In the genomic region with DNA sequence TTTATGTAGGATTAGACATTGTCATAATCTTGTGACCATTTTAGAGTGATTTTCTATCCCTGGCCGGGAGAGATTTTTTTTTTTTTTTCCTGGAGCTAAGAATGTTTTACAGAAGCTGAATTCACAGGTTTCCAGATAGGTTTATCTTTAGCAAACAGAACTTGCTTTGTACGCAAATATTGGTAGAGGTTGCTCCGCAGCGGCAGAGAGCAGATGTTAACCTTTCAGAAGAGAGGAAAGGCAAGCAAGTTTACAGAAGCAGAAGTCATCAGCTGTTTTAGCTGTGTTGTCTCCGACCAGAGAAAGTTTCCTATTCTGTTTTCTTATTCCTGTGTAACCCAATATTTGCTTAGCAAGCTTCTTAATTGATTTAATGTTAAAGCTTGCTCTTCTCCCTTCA, we compare ENCODE assay signal across 34 mouse cellular contexts. TPM values are rescaled to one million over a fixed set of nuclear protein-coding genes. Genes with fewer than 3 reads are reported as not detected.
A peak's percentile ranks its signal among the peaks of the same experiment; 100 is the strongest.
DNase-seq lines count a peak whose midpoint lies in the region; ATAC-seq and TF ChIP-seq lines count a peak whose summit lies in the region.
"Had no signal": no experiment of that assay in that cellular context is flagged by ENCODE, and none has a peak within 500 bp of the region (broad histone marks: within the 10 kb centered on the region; RNA-seq: fewer than 3 reads in every experiment).

No protein-coding gene starts in this region.

- H3K4me3 ChIP-seq in lung, embryonic 14.5 days (ENCODE audit: low read depth, low read length), result no peak overlapping the region
- H3K4me3 ChIP-seq in intestine, embryonic 16.5 days (ENCODE audit: low read length), result no peak overlapping the region
- no peak overlapping the region for H3K4me3 ChIP-seq in stomach, embryonic 14.5 days (ENCODE audit: low read depth, low read length)
- no peak overlapping the region for H3K4me3 ChIP-seq in hindbrain, embryonic 11.5 days (ENCODE audit: low read depth, low read length)
- H3K4me3 ChIP-seq: embryonic facial prominence, embryonic 10.5 days; embryonic facial prominence, embryonic 15.5 days; forebrain, embryonic 12.5 days; heart, embryonic 13.5 days; hindbrain, embryonic 15.5 days; limb, embryonic 10.5 days; limb, embryonic 15.5 days had no signal

- no peak overlapping the region for H3K4me2 ChIP-seq in lung, embryonic 14.5 days
- H3K4me2 ChIP-seq in intestine, embryonic 16.5 days (ENCODE audit: low read depth, low read length), result no peak overlapping the region
- H3K4me2 ChIP-seq in stomach, embryonic 14.5 days (replicated peaks; ENCODE audit: low read depth, low read length), result no peak overlapping the region
- H3K4me2 ChIP-seq in hindbrain, embryonic 11.5 days (replicated peaks; ENCODE audit: low read depth, low read length), result no peak overlapping the region
- H3K4me2 ChIP-seq: embryonic facial prominence, embryonic 15.5 days; forebrain, embryonic 12.5 days; heart, embryonic 13.5 days; hindbrain, embryonic 15.5 days; limb, embryonic 15.5 days; midbrain, embryonic 11.5 days had no signal

- no peaks in the 10 kb centered on the region for H3K9me3 ChIP-seq in lung, embryonic 14.5 days (ENCODE audit: low read depth, low read length)
- no peaks in the 10 kb centered on the region for H3K9me3 ChIP-seq in intestine, embryonic 16.5 days (ENCODE audit: control insufficient read depth, low read length)
- no peaks in the 10 kb centered on the region for H3K9me3 ChIP-seq in stomach, embryonic 14.5 days (ENCODE audit: control insufficient read depth, low read depth, low read length)
- no peaks in the 10 kb centered on the region for H3K9me3 ChIP-seq in hindbrain, embryonic 11.5 days (ENCODE audit: control insufficient read depth, low read length)
- H3K9me3 ChIP-seq: embryonic facial prominence, embryonic 10.5 days; embryonic facial prominence, embryonic 15.5 days; forebrain, embryonic 12.5 days; heart, embryonic 13.5 days; hindbrain, embryonic 15.5 days; limb, embryonic 10.5 days; limb, embryonic 15.5 days had no signal

- TF ChIP-seq CTCF in lung, embryonic 14.5 days (IDR thresholded peaks at IDR 0.05; ENCODE audit: low read depth), result no peak

- ATAC-seq in lung, embryonic 14.5 days (ENCODE audit: insufficient read depth), result no peak
- peak; percentile 75 for ATAC-seq in intestine, embryonic 16.5 days
- ATAC-seq in stomach, embryonic 14.5 days (ENCODE audit: insufficient number of reproducible peaks, insufficient read depth, low FRiP score, low read depth), result 0 out of 2 replicates have a peak, but pooled peaks have one; percentile 56
- no peak for ATAC-seq in hindbrain, embryonic 11.5 days (ENCODE audit: low FRiP score)
- ATAC-seq: CD4-positive, CD25-positive, alpha-beta regulatory T cell, adult 4 months; forebrain, postnatal 0 days; inflammation-experienced regulatory T-cells, adult 6 months; midbrain, embryonic 16.5 days had no signal

- no peaks in the 10 kb centered on the region for H3K27me3 ChIP-seq in lung, embryonic 14.5 days (ENCODE audit: insufficient read depth, low read length)
- no peaks in the 10 kb centered on the region for H3K27me3 ChIP-seq in intestine, embryonic 16.5 days (replicated peaks; ENCODE audit: control insufficient read depth, insufficient read depth, low read length)
- H3K27me3 ChIP-seq in stomach, embryonic 14.5 days (ENCODE audit: control insufficient read depth, insufficient read depth, low read length), result no peaks in the 10 kb centered on the region
- no peaks in the 10 kb centered on the region for H3K27me3 ChIP-seq in hindbrain, embryonic 11.5 days (ENCODE audit: control insufficient read depth, insufficient read depth, low read length)
- H3K27me3 ChIP-seq: embryonic facial prominence, embryonic 15.5 days; forebrain, embryonic 12.5 days; heart, embryonic 13.5 days; hindbrain, embryonic 15.5 days; limb, embryonic 15.5 days had no signal

- no peaks in the 10 kb centered on the region for H3K4me1 ChIP-seq in lung, embryonic 14.5 days (ENCODE audit: insufficient read depth)
- no peaks in the 10 kb centered on the region for H3K4me1 ChIP-seq in intestine, embryonic 16.5 days (ENCODE audit: control insufficient read depth, insufficient read depth, low read length)
- H3K4me1 ChIP-seq in stomach, embryonic 14.5 days (ENCODE audit: control insufficient read depth, insufficient read depth, low read length), result no peaks in the 10 kb centered on the region
- H3K4me1 ChIP-seq in hindbrain, embryonic 11.5 days (replicated peaks; ENCODE audit: control insufficient read depth, insufficient read depth, low read length), result no peaks in the 10 kb centered on the region
- H3K4me1 ChIP-seq: embryonic facial prominence, embryonic 10.5 days; embryonic facial prominence, embryonic 15.5 days; forebrain, embryonic 12.5 days; heart, embryonic 13.5 days; hindbrain, embryonic 15.5 days; limb, embryonic 10.5 days; limb, embryonic 15.5 days had no signal

- DNase-seq in lung, embryonic 14.5 days, result peak; percentile 28
- no peak for DNase-seq in lung, postnatal 4 days
- DNase-seq in layer of hippocampus, adult 11-12 months (ENCODE audit: low spot score), result no peak
- DNase-seq in urinary bladder, postnatal 10 days (ENCODE audit: low spot score), result no peak
- no peak for DNase-seq in hindbrain, embryonic 11.5 days (ENCODE audit: low spot score)
- DNase-seq: adrenal gland, postnatal 25 days; cerebellum, adult 2 months; cerebellum, postnatal 14 days; forebrain, postnatal 0 days; heart, postnatal 10 days; kidney, adult 8-10 months; kidney, postnatal 4 days; layer of hippocampus, postnatal 36 days; lung, adult 2 months; right cerebral cortex, postnatal 25 days had no signal

- no peak overlapping the region for H3K27ac ChIP-seq in lung, embryonic 14.5 days (ENCODE audit: low read depth)
- peak overlapping the region; percentile 5 for H3K27ac ChIP-seq in intestine, embryonic 16.5 days (ENCODE audit: low read length)
- no peak overlapping the region for H3K27ac ChIP-seq in stomach, embryonic 14.5 days (ENCODE audit: low read length)
- H3K27ac ChIP-seq in hindbrain, embryonic 11.5 days (ENCODE audit: low read depth, low read length), result no peak overlapping the region
- H3K27ac ChIP-seq: embryonic facial prominence, embryonic 10.5 days; embryonic facial prominence, embryonic 15.5 days; forebrain, embryonic 12.5 days; heart, embryonic 13.5 days; hindbrain, embryonic 15.5 days; kidney, postnatal 0 days; limb, embryonic 10.5 days; limb, embryonic 15.5 days had no signal

- 56% methylated on average over 5 of the region's 5 CpGs for WGBS in lung, embryonic 14.5 days
- WGBS in intestine, embryonic 16.5 days, result 31% methylated on average over 5 of the region's 5 CpGs
- WGBS in stomach, embryonic 14.5 days, result 53% methylated on average over 5 of the region's 5 CpGs
- WGBS in hindbrain, embryonic 11.5 days, result 83% methylated on average over 5 of the region's 5 CpGs

- H3K9ac ChIP-seq in lung, embryonic 14.5 days, result no peak overlapping the region
- H3K9ac ChIP-seq in intestine, embryonic 16.5 days (ENCODE audit: low read depth, low read length), result no peak overlapping the region
- no peak overlapping the region for H3K9ac ChIP-seq in stomach, embryonic 14.5 days (replicated peaks; ENCODE audit: low read depth, low read length)
- no peak overlapping the region for H3K9ac ChIP-seq in hindbrain, embryonic 11.5 days (ENCODE audit: low read depth, low read length)
- H3K9ac ChIP-seq: embryonic facial prominence, embryonic 15.5 days; forebrain, embryonic 12.5 days; forebrain, postnatal 0 days; heart, embryonic 13.5 days; hindbrain, embryonic 15.5 days; limb, embryonic 15.5 days had no signal

- no peaks in the 10 kb centered on the region for H3K36me3 ChIP-seq in lung, embryonic 14.5 days (ENCODE audit: insufficient read depth)
- H3K36me3 ChIP-seq in intestine, embryonic 16.5 days (ENCODE audit: control insufficient read depth, insufficient read depth, low read length), result no peaks in the 10 kb centered on the region
- no peaks in the 10 kb centered on the region for H3K36me3 ChIP-seq in stomach, embryonic 14.5 days (ENCODE audit: control insufficient read depth, insufficient read depth, low read length)
- H3K36me3 ChIP-seq in hindbrain, embryonic 11.5 days (ENCODE audit: control insufficient read depth, insufficient read depth, low read length), result no peaks in the 10 kb centered on the region
- H3K36me3 ChIP-seq: embryonic facial prominence, embryonic 10.5 days; embryonic facial prominence, embryonic 15.5 days; forebrain, embryonic 12.5 days; heart, embryonic 13.5 days; hindbrain, embryonic 15.5 days; limb, embryonic 10.5 days; limb, embryonic 15.5 days had no signal

RNA-seq across cellular contexts. Expression of gene Taar8b, which starts 5.5 kb away (rescaled TPM):
- polyA plus RNA-seq in lung, embryonic 14.5 days (2014; fragmentation: Nextera tagmentation; extraction: Ambion mirVana), result not detected in 2 replicates
- polyA plus RNA-seq in intestine, embryonic 16.5 days (2015; fragmentation: Nextera tagmentation; extraction: Ambion mirVana), result not detected in 2 replicates
- polyA plus RNA-seq in stomach, embryonic 14.5 days (2014; fragmentation: Nextera tagmentation; extraction: Ambion mirVana), result not detected in 2 replicates
- not detected in 2 replicates for polyA plus RNA-seq in hindbrain, embryonic 11.5 days (2014; fragmentation: Nextera tagmentation; extraction: Ambion mirVana)
- polyA plus RNA-seq: CD4-positive, CD25-positive, alpha-beta regulatory T cell, adult 4 months; cerebellum, adult 2 months; cortical plate, adult 2 months; embryonic facial prominence, embryonic 10.5 days; embryonic facial prominence, embryonic 15.5 days; forebrain, embryonic 12.5 days; forebrain, postnatal 0 days; gonadal fat pad, adult 2 months; heart, embryonic 13.5 days; hindbrain, embryonic 15.5 days; inflammation-experienced regulatory T-cells, adult 6 months; kidney, postnatal 0 days; limb, embryonic 10.5 days; limb, embryonic 15.5 days; lung, adult 2 months; midbrain, embryonic 11.5 days; midbrain, embryonic 16.5 days; neural tube, embryonic 11.5 days; testis, adult 2 months; thymus, postnatal 0 days had no signal

RNA-seq across cellular contexts. Expression of gene Taar8a, which starts 10.3 kb away (rescaled TPM):
- polyA plus RNA-seq in lung, embryonic 14.5 days (2014; fragmentation: Nextera tagmentation; extraction: Ambion mirVana), result not detected in 2 replicates
- polyA plus RNA-seq in intestine, embryonic 16.5 days (2015; fragmentation: Nextera tagmentation; extraction: Ambion mirVana), result not detected in 2 replicates
- not detected in 2 replicates for polyA plus RNA-seq in stomach, embryonic 14.5 days (2014; fragmentation: Nextera tagmentation; extraction: Ambion mirVana)
- not detected in 2 replicates for polyA plus RNA-seq in hindbrain, embryonic 11.5 days (2014; fragmentation: Nextera tagmentation; extraction: Ambion mirVana)
- polyA plus RNA-seq: CD4-positive, CD25-positive, alpha-beta regulatory T cell, adult 4 months; cerebellum, adult 2 months; cortical plate, adult 2 months; embryonic facial prominence, embryonic 10.5 days; embryonic facial prominence, embryonic 15.5 days; forebrain, embryonic 12.5 days; forebrain, postnatal 0 days; gonadal fat pad, adult 2 months; heart, embryonic 13.5 days; hindbrain, embryonic 15.5 days; inflammation-experienced regulatory T-cells, adult 6 months; kidney, postnatal 0 days; limb, embryonic 10.5 days; limb, embryonic 15.5 days; lung, adult 2 months; midbrain, embryonic 11.5 days; midbrain, embryonic 16.5 days; neural tube, embryonic 11.5 days; testis, adult 2 months; thymus, postnatal 0 days had no signal

RNA-seq across cellular contexts. Expression of gene Taar8c, which starts 15.2 kb away (rescaled TPM):
- not detected in 2 replicates for polyA plus RNA-seq in lung, embryonic 14.5 days (2014; fragmentation: Nextera tagmentation; extraction: Ambion mirVana)
- polyA plus RNA-seq in intestine, embryonic 16.5 days (2015; fragmentation: Nextera tagmentation; extraction: Ambion mirVana), result 0.13 TPM in 1 of 2 replicates, not detected in the other
- not detected in 2 replicates for polyA plus RNA-seq in stomach, embryonic 14.5 days (2014; fragmentation: Nextera tagmentation; extraction: Ambion mirVana)
- polyA plus RNA-seq in hindbrain, embryonic 11.5 days (2014; fragmentation: Nextera tagmentation; extraction: Ambion mirVana), result not detected in 2 replicates
- polyA plus RNA-seq: CD4-positive, CD25-positive, alpha-beta regulatory T cell, adult 4 months; cerebellum, adult 2 months; cortical plate, adult 2 months; embryonic facial prominence, embryonic 10.5 days; embryonic facial prominence, embryonic 15.5 days; forebrain, embryonic 12.5 days; forebrain, postnatal 0 days; gonadal fat pad, adult 2 months; heart, embryonic 13.5 days; hindbrain, embryonic 15.5 days; inflammation-experienced regulatory T-cells, adult 6 months; kidney, postnatal 0 days; limb, embryonic 10.5 days; limb, embryonic 15.5 days; lung, adult 2 months; midbrain, embryonic 11.5 days; midbrain, embryonic 16.5 days; neural tube, embryonic 11.5 days; testis, adult 2 months; thymus, postnatal 0 days had no signal

RNA-seq across cellular contexts. Expression of gene Taar9, which starts 22.8 kb away (rescaled TPM):
- polyA plus RNA-seq in lung, embryonic 14.5 days (2014; fragmentation: Nextera tagmentation; extraction: Ambion mirVana), result not detected in 2 replicates
- not detected in 2 replicates for polyA plus RNA-seq in intestine, embryonic 16.5 days (2015; fragmentation: Nextera tagmentation; extraction: Ambion mirVana)
- not detected in 2 replicates for polyA plus RNA-seq in stomach, embryonic 14.5 days (2014; fragmentation: Nextera tagmentation; extraction: Ambion mirVana)
- not detected in 2 replicates for polyA plus RNA-seq in hindbrain, embryonic 11.5 days (2014; fragmentation: Nextera tagmentation; extraction: Ambion mirVana)
- polyA plus RNA-seq: CD4-positive, CD25-positive, alpha-beta regulatory T cell, adult 4 months; cerebellum, adult 2 months; cortical plate, adult 2 months; embryonic facial prominence, embryonic 10.5 days; embryonic facial prominence, embryonic 15.5 days; forebrain, embryonic 12.5 days; forebrain, postnatal 0 days; gonadal fat pad, adult 2 months; heart, embryonic 13.5 days; hindbrain, embryonic 15.5 days; inflammation-experienced regulatory T-cells, adult 6 months; kidney, postnatal 0 days; limb, embryonic 10.5 days; limb, embryonic 15.5 days; lung, adult 2 months; midbrain, embryonic 11.5 days; midbrain, embryonic 16.5 days; neural tube, embryonic 11.5 days; testis, adult 2 months; thymus, postnatal 0 days had no signal

RNA-seq across cellular contexts. Expression of gene Taar7f, which starts 37.2 kb away (rescaled TPM):
- not detected in 2 replicates for polyA plus RNA-seq in lung, embryonic 14.5 days (2014; fragmentation: Nextera tagmentation; extraction: Ambion mirVana)
- polyA plus RNA-seq in intestine, embryonic 16.5 days (2015; fragmentation: Nextera tagmentation; extraction: Ambion mirVana), result not detected in 2 replicates
- not detected in 2 replicates for polyA plus RNA-seq in stomach, embryonic 14.5 days (2014; fragmentation: Nextera tagmentation; extraction: Ambion mirVana)
- polyA plus RNA-seq in hindbrain, embryonic 11.5 days (2014; fragmentation: Nextera tagmentation; extraction: Ambion mirVana), result not detected in 2 replicates
- polyA plus RNA-seq: CD4-positive, CD25-positive, alpha-beta regulatory T cell, adult 4 months; cerebellum, adult 2 months; cortical plate, adult 2 months; embryonic facial prominence, embryonic 10.5 days; embryonic facial prominence, embryonic 15.5 days; forebrain, embryonic 12.5 days; forebrain, postnatal 0 days; gonadal fat pad, adult 2 months; heart, embryonic 13.5 days; hindbrain, embryonic 15.5 days; inflammation-experienced regulatory T-cells, adult 6 months; kidney, postnatal 0 days; limb, embryonic 10.5 days; limb, embryonic 15.5 days; lung, adult 2 months; midbrain, embryonic 11.5 days; midbrain, embryonic 16.5 days; neural tube, embryonic 11.5 days; testis, adult 2 months; thymus, postnatal 0 days had no signal

Comparison
In these comparisons a context has a peak if more than half of its experiments do, and no peak if none do; other contexts are left out.
1. ATAC-seq: peak in intestine, embryonic 16.5 days (single experiment) and stomach, embryonic 14.5 days (single experiment); none in lung, embryonic 14.5 days (single experiment) and hindbrain, embryonic 11.5 days (single experiment).